Mouse (Mus musculus) liver, adult (tissue): ENCODE measurements around the gene Scrt2.

Experiments used
- GATA4 ChIP-seq: IDR thresholded peaks from 2 replicates; pipeline ENCODE4 v1.6.1; 2014; ENCODE audit warnings: mild to moderate bottlenecking, low read length; ENCODE audit not compliant: insufficient replicate concordance

Gene Scrt2

GRCm38 (mm10) chr2:152074521-152074920 is 6.8 kb upstream of the Scrt2 start:
- no peak for TF ChIP-seq GATA4

DNA sequence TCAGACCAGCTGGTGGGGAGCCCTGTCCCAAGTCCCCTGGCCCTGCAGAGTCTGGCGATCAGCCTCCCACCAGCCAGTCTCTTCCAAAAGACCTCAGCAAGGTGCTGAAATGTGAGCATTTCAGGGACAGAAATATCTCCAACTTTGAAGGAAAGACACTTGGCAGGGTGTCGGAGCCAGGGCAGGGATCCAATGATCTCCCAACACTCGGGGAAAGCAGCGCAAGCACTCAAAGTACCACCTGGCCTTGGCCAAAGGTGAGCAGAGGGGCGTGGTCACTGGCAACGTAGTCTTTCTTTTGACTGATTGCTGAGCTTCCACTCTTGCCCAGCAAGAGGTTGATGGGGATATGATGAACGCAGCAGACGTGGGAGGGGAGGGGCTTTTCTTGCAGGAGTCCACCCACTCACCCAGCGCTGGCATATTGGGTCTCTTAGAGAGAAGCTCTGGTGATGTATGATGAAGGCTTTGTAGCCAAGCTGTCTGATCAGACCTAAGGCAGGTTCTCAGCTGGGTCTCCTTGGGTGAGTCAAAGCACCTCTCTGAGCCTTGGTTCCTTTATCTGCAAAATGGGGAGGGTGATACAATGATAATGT is 5.9 kb upstream of the Scrt2 start:
- no peak for TF ChIP-seq GATA4

GRCm38 (mm10) chr2:152077337-152077736 is 4.0 kb upstream of the Scrt2 start:
- TF ChIP-seq GATA4, result no peak

DNA sequence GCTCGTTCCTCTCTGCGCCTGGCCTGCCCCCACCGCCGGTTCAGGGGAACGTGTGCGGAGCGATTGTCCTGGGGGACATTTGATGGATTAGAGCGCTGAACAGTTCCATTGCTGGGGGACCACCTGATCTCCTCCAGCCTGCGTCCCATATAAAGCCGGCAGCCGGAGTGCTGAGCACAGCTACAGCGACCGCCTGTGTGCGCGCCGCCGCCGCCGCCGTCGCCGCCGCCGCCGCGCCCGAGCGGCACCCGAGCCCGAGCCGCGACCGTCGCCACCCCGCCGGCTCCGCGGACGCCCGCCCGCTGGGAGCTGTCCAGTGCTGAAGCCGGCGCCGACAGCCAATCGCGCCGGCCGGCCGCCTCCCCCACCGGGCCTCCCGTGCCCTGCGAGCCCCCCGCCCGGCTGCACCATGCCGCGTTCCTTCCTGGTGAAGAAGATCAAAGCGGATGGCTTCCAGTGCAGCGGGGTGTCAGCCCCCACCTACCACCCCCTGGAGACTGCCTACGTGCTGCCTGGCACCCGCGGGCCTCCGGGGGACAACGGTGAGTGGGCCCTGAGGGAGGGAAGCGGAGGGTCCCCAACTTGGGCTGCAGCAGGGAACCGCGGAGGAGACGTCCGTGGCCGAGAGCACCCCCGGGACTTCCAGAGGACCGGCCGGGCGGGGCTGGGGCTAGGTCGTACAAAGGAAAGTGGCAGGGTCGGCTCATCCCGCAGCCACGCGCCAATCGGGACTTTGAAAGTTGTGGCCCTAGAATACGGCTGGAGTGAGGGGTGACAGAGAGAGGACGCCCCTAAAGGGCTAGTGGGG is 516 bp downstream of the Scrt2 start:
- TF ChIP-seq GATA4, result no peak

GRCm38 (mm10) chr2:152082456-152083285 is 1.3 kb downstream of the Scrt2 start:
- TF ChIP-seq GATA4, result no peak

DNA sequence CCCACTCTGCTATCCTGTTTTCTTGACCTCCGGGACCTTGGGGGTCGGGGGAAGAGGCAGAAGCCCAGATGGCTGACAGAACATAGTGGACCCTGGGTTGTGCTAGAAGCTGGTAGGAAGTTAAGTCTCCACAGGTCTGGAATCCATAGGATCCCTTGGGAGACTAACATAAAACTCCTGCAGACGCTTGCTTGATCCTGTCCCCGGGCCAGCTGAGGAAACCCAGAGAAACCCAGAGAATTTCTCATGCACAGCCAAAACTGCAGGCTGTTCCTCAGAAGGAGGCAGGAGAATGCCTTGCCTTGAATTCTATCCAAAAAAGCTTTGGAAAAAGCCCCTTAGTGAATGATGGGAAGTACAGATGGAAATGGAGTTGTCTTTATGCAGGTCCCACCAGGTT is 2.1 kb downstream of the Scrt2 start:
- TF ChIP-seq GATA4, result no peak

DNA sequence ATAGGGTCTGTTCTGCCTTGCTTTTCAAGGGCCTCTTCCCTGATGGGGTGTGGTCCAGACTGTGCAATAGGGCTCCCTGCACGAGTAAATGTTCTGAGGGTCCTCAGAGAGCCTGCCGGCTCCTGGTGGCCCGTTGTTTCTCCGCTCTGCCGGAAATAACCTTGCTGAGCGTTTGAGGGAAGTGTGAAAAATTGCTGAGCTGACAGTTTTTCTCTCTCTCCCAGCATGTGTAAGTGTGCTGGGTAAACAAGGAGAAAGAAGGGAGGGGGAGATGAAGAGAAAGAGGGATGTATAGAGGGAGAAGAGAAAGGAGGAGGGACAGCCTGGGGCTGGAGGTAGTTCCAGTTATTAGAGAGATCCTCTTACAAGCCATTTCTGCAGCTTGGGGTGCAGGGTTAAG is 3.0 kb downstream of the Scrt2 start:
- TF ChIP-seq GATA4, result no peak

DNA sequence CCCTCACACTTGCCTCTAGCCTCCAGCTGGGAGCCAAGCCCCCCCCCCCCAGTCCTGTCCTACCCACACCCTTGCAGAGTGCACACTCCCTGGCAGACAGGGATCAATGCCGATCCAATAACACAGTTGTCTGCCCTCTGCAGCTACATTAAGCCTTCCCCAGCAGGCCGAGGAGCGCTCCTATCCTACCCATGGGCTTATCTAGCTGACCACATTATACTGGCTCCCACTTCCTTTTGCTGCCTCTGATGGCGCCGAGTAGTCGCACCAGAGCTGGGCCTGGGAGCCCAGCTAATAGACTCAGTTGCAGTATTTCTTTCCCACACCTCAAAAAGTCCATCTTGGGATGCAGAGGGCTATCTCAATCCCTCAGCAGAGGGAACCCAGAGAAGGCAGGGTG is 4.1 kb downstream of the Scrt2 start:
- no peak for TF ChIP-seq GATA4

- no peak for TF ChIP-seq GATA4
These were observed 5.1 kb downstream of the Scrt2 start for GRCm38 (mm10) chr2:152086451-152086850.

- no peak for TF ChIP-seq GATA4
These were observed 5.8 kb downstream of the Scrt2 start for GRCm38 (mm10) chr2:152087111-152087510.

DNA sequence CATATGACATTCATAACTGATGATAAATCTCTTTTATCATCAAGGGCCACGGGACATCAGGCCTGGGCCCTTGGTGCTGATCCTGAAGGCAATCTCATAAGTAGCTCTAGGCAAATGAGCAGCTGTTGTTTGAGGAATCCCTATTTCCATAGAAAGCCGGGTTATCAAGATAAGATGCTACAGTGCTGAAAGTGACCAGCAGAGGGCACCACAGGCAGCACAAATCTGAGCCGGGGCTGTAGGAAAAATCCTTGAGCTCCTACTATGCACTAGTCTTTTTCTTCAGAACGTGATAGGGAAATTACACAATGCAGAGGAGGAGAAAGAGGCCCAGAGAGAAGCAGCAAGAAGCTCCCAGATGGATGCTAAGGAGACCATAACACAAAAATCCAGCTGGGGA is 7.7 kb downstream of the Scrt2 start:
- TF ChIP-seq GATA4, result peak; percentile 78; the same call in 1 of the 2 replicates

DNA sequence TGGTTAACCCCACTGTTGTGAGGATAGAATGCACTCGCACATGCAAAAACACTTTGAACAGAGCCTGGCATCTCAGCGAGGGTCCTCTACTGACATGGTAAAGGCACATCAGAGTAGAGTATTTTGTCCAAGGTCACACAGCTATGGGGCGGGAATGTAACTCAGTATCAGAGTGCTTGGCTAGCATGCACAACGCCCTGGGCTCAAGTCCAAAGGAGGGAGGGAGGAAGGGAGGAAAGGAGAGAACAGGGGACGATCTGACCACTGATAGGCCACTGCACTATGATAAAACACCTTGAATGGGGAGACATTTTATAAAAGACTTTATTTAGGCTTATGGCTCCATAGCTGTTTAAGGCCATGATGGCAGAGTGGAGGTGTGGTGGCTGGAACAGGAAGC is 8.3 kb downstream of the Scrt2 start:
- TF ChIP-seq GATA4, result no peak

DNA sequence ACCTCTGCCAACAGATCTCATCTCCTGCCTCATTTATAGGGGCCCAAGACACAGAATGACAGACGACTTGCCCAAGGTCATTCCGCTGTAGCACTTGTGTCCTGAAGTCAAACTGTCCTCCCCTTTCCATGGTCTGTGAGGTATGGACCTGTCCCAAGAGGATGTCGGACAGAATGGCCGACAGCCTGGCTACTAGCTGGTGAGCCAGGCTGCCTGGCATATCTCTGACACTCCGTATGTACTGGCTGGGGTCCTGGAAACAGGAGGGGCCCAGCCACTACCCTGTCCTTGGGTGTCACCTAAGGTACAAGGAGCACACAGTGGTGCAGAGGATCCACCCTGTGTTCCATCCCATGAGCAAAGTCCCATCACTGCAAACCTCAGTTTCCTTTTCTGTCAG is 9.2 kb downstream of the Scrt2 start:
- TF ChIP-seq GATA4, result no peak

GRCm38 (mm10) chr2:152091342-152092056 is 10.2 kb downstream of the Scrt2 start:
- TF ChIP-seq GATA4, result no peak

DNA sequence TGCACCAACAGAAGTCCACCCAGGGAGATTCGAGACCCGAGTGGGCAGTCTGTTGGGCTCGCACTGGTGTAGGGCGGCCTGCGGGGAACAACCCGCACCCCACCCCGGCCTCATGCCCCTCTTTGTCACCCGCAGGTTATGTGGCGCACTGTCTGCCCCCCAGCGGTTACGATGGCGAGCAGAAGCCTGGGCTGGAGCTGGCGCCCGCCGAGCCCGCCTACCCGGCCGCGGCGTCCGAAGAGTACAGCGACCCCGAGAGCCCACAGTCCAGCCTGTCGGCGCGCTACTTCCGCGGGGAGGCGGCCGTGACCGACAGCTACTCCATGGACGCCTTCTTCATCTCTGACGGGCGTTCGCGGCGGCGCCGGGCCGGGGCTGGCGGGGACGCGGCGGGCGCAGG is 11.6 kb downstream of the Scrt2 start:
- TF ChIP-seq GATA4, result no peak
